Mouse (Mus musculus) kidney, embryonic 15.5 days (tissue): ENCODE results near the gene Pla2g6. TPM values are rescaled to one million over a fixed set of nuclear protein-coding genes. Genes with fewer than 3 reads are reported as not detected.
A peak's percentile ranks its signal among the peaks of the same experiment; 100 is the strongest.

Source experiments
- ATAC-seq: fragments of 200-750 bp; cut with Nextera tagmentation; replicated peaks from 2 replicates; pipeline ENCODE4 v1.8.0; 2017; ENCODE audit warnings: moderate TSS enrichment; ENCODE audit not compliant: low FRiP score
- H3K27ac ChIP-seq: fragments of 300-500 bp; sonication (generic); 2 replicates; pipeline ENCODE4 v1.5.1; 2015; ENCODE audit warnings: mild to moderate bottlenecking, inconsistent platforms
- H3K27me3 ChIP-seq: fragments of 300-500 bp; sonication (generic); 2 replicates; pipeline ENCODE4 v1.6.1; 2015; ENCODE audit warnings: inconsistent platforms
- H3K36me3 ChIP-seq: fragments of 300-500 bp; sonication (generic); 2 replicates; pipeline ENCODE4 v1.6.1; 2015; ENCODE audit warnings: inconsistent platforms
- H3K4me1 ChIP-seq: fragments of 300-500 bp; sonication (generic); 2 replicates; pipeline ENCODE4 v1.6.1; 2015; ENCODE audit warnings: inconsistent platforms
- H3K4me2 ChIP-seq: fragments of 300-500 bp; sonication (generic); 2 replicates; pipeline ENCODE4 v1.6.1; 2015; ENCODE audit warnings: moderate library complexity, mild to moderate bottlenecking, inconsistent platforms
- H3K4me3 ChIP-seq: fragments of 300-500 bp; sonication (generic); replicated peaks from 2 replicates; pipeline ENCODE4 v1.5.1; 2015; ENCODE audit warnings: mild to moderate bottlenecking, inconsistent platforms
- H3K9ac ChIP-seq: fragments of 300-500 bp; sonication (generic); 2 replicates; pipeline ENCODE4 v1.6.1; 2015; ENCODE audit warnings: mild to moderate bottlenecking, inconsistent platforms
- H3K9me3 ChIP-seq: fragments of 300-500 bp; sonication (generic); replicated peaks from 2 replicates; pipeline ENCODE4 v1.6.1; 2016; ENCODE audit warnings: inconsistent platforms
- WGBS: fragments of 180-500 bp; shearing (Covaris S2); methylation state at CpG from one replicate; pipeline ENCODE4 v1.1.7; 2015; ENCODE audit warnings: mixed read lengths; 5-methylcytosine and 5-hydroxymethylcytosine counted together
- polyA plus RNA-seq: library from polyadenylated mRNA; unstranded; fragments of >200 nt; fragmentation: Nextera tagmentation; extraction: Ambion mirVana; gene quantifications from 2 replicates; pipeline ENCODE4 v1.2.1, GENCODE M21; 2015

Pla2g6 gene
- polyA plus RNA-seq, 1 experiment from 2014 or later, result 17.7 TPM

- Histone ChIP-seq H3K4me2 (no peak overlapping the region), H3K4me1 (no peaks in the 10 kb centered on the region), H3K9me3 (no peaks in the 10 kb centered on the region), H3K9ac (no peak overlapping the region), H3K27me3 (no peaks in the 10 kb centered on the region), H3K27ac (no peak overlapping the region), H3K36me3 (peaks cover 36% of the 10 kb centered on the region), H3K4me3 (no peak overlapping the region)
- 80% methylated on average over 23 of the region's 23 CpGs for WGBS
- ATAC-seq, result no peak
These were observed 22.1 kb downstream of the Pla2g6 start for GRCm38 (mm10) chr15:79306043-79306637.

DNA sequence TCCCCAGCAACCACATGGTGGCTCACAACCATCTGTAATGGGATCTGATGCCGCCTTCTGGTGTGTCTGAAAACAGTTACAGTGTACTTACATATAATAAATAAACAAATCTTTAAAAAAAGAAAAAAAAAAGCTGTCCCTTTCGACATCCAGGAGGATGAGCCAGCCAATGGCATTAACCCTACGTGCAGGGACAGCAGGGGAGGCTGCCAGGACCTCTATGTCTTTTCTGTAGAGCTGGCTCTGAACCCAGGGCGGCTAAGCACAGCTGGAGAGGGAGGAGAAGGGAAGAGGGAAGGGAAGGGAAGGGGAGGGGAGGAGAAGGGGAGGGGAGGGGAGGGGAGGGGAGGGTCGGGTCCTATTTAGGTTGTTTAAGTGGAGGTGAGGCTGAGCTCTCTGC, 23.4 kb downstream of the Pla2g6 start:
- Histone ChIP-seq H3K27ac (no peak overlapping the region), H3K4me2 (no peak overlapping the region), H3K36me3 (peaks cover 35% of the 10 kb centered on the region), H3K9me3 (no peaks in the 10 kb centered on the region), H3K27me3 (no peaks in the 10 kb centered on the region), H3K4me3 (no peak overlapping the region), H3K4me1 (no peaks in the 10 kb centered on the region), H3K9ac (no peak overlapping the region)
- ATAC-seq, result no peak
- WGBS, result 71% methylated on average over 4 of the region's 5 CpGs

DNA sequence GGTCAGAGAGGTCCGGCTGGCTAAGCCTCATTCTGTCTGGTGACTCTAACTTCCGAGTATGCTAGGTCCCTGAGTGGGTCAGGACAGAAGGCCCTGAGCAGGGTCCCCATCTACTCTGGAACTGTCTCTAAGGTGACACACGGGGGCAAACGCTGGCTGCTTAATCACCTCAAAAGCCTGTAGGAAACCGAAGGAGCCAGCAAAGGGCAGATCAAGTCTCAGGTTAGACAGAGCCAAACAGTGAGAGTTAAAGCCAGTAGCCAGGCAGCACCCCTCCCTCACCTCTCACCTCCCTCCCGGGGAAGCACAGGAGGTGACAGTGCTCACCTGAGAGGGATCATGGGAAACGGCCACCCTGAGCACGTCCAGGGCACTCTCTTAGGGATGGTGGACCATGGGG, 24.5 kb downstream of the Pla2g6 start:
- WGBS, result 80% methylated on average over 8 of the region's 8 CpGs
- Histone ChIP-seq H3K4me1 (no peaks in the 10 kb centered on the region), H3K36me3 (peaks cover 34% of the 10 kb centered on the region), H3K4me2 (no peak overlapping the region), H3K9ac (no peak overlapping the region), H3K4me3 (no peak overlapping the region), H3K27ac (no peak overlapping the region), H3K9me3 (no peaks in the 10 kb centered on the region), H3K27me3 (no peaks in the 10 kb centered on the region)
- no peak for ATAC-seq

DNA sequence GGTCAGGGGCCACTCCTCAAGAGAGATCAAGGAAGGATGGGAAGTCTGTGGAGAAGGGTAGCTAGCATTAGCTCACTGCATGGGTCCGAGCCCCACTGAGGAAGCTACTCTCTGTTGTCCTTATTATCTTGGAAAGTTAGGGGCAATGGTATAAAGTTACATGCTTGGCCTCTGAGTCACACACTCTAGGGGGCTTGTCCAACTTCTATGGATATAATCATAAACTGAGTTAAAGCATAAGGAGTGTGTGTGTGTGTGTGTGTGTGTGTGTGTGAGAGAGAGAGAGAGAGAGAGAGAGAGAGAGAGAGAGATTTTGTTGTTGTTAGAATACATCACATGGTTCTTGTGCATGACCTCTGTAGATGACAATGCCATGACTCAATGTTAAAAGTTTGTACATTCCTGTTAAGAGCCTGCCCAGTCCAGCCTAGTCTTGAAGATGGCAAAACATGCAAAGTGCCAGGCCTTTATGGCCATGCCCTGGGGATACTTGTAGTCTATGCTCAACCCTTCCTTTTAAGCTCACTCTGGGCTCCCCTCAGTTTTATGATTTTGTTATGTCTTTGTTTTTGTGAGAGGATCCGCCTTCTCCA, 28.5 kb downstream of the Pla2g6 start:
- Histone ChIP-seq H3K4me1 (no peaks in the 10 kb centered on the region), H3K36me3 (peaks cover 13% of the 10 kb centered on the region), H3K9ac (no peak overlapping the region), H3K27ac (no peak overlapping the region), H3K4me2 (no peak overlapping the region), H3K27me3 (no peaks in the 10 kb centered on the region), H3K9me3 (no peaks in the 10 kb centered on the region), H3K4me3 (no peak overlapping the region)
- ATAC-seq, result no peak
- WGBS, result 73% methylated on average over 2 of the region's 2 CpGs

DNA sequence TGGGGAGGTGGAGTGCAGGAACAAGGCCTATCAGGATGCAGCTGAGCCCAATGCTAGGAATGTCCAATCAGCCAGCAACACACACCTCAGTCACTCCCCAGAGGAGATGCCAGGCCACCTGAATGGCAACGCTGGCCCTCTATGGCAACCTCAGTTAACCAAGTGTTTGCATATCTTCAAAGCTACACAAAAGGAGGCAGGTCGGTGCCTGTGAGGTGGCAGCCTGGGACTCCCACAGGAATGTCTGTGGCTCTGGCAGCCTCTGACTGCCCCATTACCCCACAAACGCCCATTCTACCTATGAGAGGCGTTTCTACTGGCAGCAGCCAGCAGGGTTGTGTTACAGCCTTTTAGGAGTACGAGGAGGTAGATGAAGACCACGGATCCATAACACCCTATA, 29.6 kb downstream of the Pla2g6 start:
- Histone ChIP-seq H3K4me1 (no peaks in the 10 kb centered on the region), H3K4me2 (no peak overlapping the region), H3K27me3 (no peaks in the 10 kb centered on the region), H3K9me3 (no peaks in the 10 kb centered on the region), H3K27ac (no peak overlapping the region), H3K9ac (no peak overlapping the region), H3K36me3 (0 out of 2 replicates have a peak, but pooled peaks cover 10% of the 10 kb centered on the region), H3K4me3 (no peak overlapping the region)
- ATAC-seq, result no peak
- WGBS, result 81% methylated on average over 6 of the region's 6 CpGs

DNA sequence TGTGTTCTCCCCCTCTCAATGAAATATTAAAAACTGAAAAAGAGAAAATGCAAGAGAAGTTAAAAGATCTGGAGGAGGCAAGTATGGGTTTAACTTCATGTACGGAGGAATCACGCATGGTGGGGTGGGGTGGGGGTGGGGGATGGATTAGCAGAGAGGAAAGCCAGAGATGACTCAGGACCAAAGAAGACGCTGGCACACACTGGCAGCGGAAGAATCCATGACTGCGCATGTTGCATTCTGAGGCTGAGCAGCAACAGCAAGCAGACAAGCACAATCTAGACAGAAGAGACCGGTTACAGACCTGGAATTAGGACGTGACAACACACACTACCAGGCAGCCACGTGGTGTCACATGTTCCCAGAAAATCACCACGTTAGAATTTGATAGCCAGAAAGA, 35.4 kb downstream of the Pla2g6 start:
- Histone ChIP-seq H3K4me3 (no peak overlapping the region), H3K36me3 (peaks cover 10% of the 10 kb centered on the region), H3K4me2 (no peak overlapping the region), H3K9ac (no peak overlapping the region), H3K4me1 (no peaks in the 10 kb centered on the region), H3K27me3 (no peaks in the 10 kb centered on the region), H3K9me3 (no peaks in the 10 kb centered on the region), H3K27ac (no peak overlapping the region)
- WGBS, result 90% methylated on average over 9 of the region's 9 CpGs
- ATAC-seq, result no peak

DNA sequence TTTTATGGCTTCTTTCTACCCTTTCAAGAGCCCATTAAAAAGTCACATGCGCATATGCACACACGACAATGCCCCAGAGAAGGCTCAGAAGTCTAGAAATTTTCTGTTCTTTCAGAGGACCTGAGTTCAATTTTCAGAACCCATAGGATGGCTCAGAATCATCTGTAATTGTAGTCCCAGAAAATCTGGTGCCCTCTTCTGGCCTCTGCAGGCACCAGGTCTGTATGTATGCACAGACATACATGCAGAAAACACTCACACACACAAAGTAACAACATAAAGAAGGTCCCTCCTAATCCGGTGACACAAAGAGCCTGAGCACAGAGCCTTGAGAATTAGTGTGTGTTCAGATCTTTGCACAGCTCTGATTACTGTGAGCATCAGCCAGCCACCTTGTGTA, 37.9 kb downstream of the Pla2g6 start:
- peaks cover 19% of the 10 kb centered on the region for H3K36me3 ChIP-seq
- no peak overlapping the region for H3K4me3 ChIP-seq
- no peaks in the 10 kb centered on the region for H3K27me3 ChIP-seq
- no peak overlapping the region for H3K9ac ChIP-seq
- no peak overlapping the region for H3K27ac ChIP-seq
- WGBS, result 66% methylated on average over 3 of the region's 3 CpGs
- peaks cover 19% of the 10 kb centered on the region for H3K4me1 ChIP-seq
- H3K4me2 ChIP-seq, result no peak overlapping the region
- no peak for ATAC-seq
- H3K9me3 ChIP-seq, result no peaks in the 10 kb centered on the region

GRCm38 (mm10) chr15:79289441-79289840, 38.7 kb downstream of the Pla2g6 start:
- 63% methylated on average over 12 of the region's 12 CpGs for WGBS

DNA sequence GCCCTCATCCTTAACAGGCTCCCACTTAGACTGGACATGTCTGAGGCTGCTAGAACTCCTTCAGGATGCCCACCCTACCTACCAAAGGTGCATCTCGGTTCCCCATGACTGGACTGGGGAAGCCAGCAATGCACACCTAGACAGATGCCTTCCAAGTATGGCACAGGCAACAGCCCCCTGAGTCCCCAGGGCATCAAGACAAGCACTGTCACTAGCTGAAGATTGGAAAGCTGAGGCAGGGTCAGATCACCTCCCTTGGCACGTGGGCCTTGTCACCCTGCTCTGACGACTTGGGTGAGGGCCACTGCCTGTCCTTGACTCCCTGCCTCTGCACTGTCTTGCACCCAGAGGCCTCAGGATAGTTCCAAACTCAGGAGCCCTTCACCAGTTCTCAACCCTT, 39.8 kb downstream of the Pla2g6 start:
- WGBS, result 79% methylated on average over 3 of the region's 3 CpGs
- Histone ChIP-seq H3K4me2 (no peak overlapping the region), H3K4me1 (peaks cover 31% of the 10 kb centered on the region), H3K9me3 (no peaks in the 10 kb centered on the region), H3K4me3 (no peak overlapping the region), H3K27ac (no peak overlapping the region), H3K9ac (no peak overlapping the region), H3K27me3 (no peaks in the 10 kb centered on the region), H3K36me3 (peaks cover 19% of the 10 kb centered on the region)
- no peak for ATAC-seq

More at GRCm38 (mm10) chr15:79289441-79289840, 38.7 kb downstream of the Pla2g6 start:
- Histone ChIP-seq H3K4me2 (no peak overlapping the region), H3K4me1 (peaks cover 28% of the 10 kb centered on the region), H3K27me3 (no peaks in the 10 kb centered on the region), H3K9ac (no peak overlapping the region), H3K9me3 (no peaks in the 10 kb centered on the region), H3K4me3 (no peak overlapping the region), H3K27ac (no peak overlapping the region), H3K36me3 (peaks cover 19% of the 10 kb centered on the region)
- no peak for ATAC-seq

DNA sequence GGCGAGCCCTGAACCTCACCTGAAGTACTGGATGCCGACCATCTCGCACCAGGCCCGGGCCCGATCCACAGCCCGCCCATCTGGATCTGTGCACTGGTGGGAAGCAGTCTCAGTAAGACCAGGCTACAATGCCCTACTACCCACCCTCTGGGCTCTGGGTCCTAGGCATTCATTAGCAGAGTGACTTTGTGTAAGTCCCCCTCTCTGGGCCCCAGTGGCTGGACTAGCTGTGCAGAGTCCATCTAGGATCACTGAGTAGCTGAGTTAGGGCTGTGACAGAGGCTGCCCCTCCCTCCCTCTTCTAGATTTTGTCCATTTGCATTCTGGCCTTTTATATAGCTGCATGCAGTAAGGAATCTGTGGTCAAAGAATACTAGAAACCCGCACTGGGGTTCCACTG, 41.1 kb downstream of the Pla2g6 start:
- no peak overlapping the region for H3K4me2 ChIP-seq
- H3K27me3 ChIP-seq, result no peaks in the 10 kb centered on the region
- peaks cover 19% of the 10 kb centered on the region for H3K36me3 ChIP-seq
- H3K4me1 ChIP-seq, result peaks cover 31% of the 10 kb centered on the region
- H3K9ac ChIP-seq, result no peak overlapping the region
- peak; percentile 44; the same call in 1 of the 2 replicates for ATAC-seq
- no peak overlapping the region for H3K4me3 ChIP-seq
- peak overlapping the region; percentile 87 for H3K27ac ChIP-seq
- 92% methylated on average over 7 of the region's 7 CpGs for WGBS
- H3K9me3 ChIP-seq, result no peaks in the 10 kb centered on the region

GRCm38 (mm10) chr15:79286141-79286540, 42.0 kb downstream of the Pla2g6 start:
- 81% methylated on average over 7 of the region's 7 CpGs for WGBS
- H3K9me3 ChIP-seq, result no peaks in the 10 kb centered on the region
- no peak overlapping the region for H3K9ac ChIP-seq
- H3K27me3 ChIP-seq, result no peaks in the 10 kb centered on the region
- ATAC-seq, result no peak
- 0 out of 2 replicates have a peak overlapping the region, but pooled peaks have one; percentile 12 for H3K4me2 ChIP-seq
- H3K4me3 ChIP-seq, result no peak overlapping the region
- H3K36me3 ChIP-seq, result peaks cover 19% of the 10 kb centered on the region
- H3K4me1 ChIP-seq, result peaks cover 34% of the 10 kb centered on the region
- H3K27ac ChIP-seq, result peak overlapping the region; percentile 87

- H3K4me1 ChIP-seq, result peaks cover 34% of the 10 kb centered on the region
- peaks cover 15% of the 10 kb centered on the region for H3K36me3 ChIP-seq
- no peak within 1 kb of the TSS; the same call in 1 of the 2 replicates for H3K4me3 ChIP-seq
- H3K27me3 ChIP-seq, result no peaks in the 10 kb centered on the region
- H3K4me2 ChIP-seq, result peak within 1 kb of the TSS; percentile 27
- H3K9ac ChIP-seq, result no peak within 1 kb of the TSS
- WGBS, result 51% methylated on average over 10 of the region's 10 CpGs
- ATAC-seq, result peak; percentile 84
- no peaks in the 10 kb centered on the region for H3K9me3 ChIP-seq
- H3K27ac ChIP-seq, result peak within 1 kb of the TSS; percentile 87
These were observed 42.8 kb downstream of the Pla2g6 start, which contains the start of gene Baiap2l2 for GRCm38 (mm10) chr15:79285399-79285798. Gene Baiap2l2, minus strand, starts transcription at chr15:79285537.
